Mouse (Mus musculus) stomach, postnatal 0 days (tissue): ENCODE data around the gene Pou2f3. TPM values are rescaled to one million over a fixed set of nuclear protein-coding genes. Genes with fewer than 3 reads are reported as not detected.

Experiments
- ATAC-seq: fragments of 200-750 bp; cut with Nextera tagmentation; 2 replicates; pipeline ENCODE4 v1.8.0; 2017; ENCODE audit not compliant: low FRiP score, low TSS enrichment
- DNase-seq: peaks from one replicate; pipeline ENCODE4 v3.0.0-alpha.2; 2016; ENCODE audit warnings: low spot score
- H3K27ac ChIP-seq: fragments of 300-500 bp; sonication (generic); replicated peaks from 2 replicates; pipeline ENCODE4 v1.5.1; 2014; ENCODE audit warnings: mild to moderate bottlenecking, control low read depth
- H3K27me3 ChIP-seq: fragments of 300-500 bp; sonication (generic); 2 replicates; pipeline ENCODE4 v1.6.1; 2014; ENCODE audit warnings: low read length; ENCODE audit not compliant: control insufficient read depth, insufficient read depth
- H3K36me3 ChIP-seq: fragments of 300-500 bp; sonication (generic); 2 replicates; pipeline ENCODE4 v1.6.1; 2014; ENCODE audit warnings: low read length, mixed read lengths; ENCODE audit not compliant: control insufficient read depth, insufficient read depth
- H3K4me1 ChIP-seq: fragments of 300-500 bp; sonication (generic); replicated peaks from 2 replicates; pipeline ENCODE4 v1.6.1; 2014; ENCODE audit warnings: antibody characterized with exemption; ENCODE audit not compliant: control insufficient read depth, insufficient read depth
- H3K4me2 ChIP-seq: fragments of 300-500 bp; sonication (generic); replicated peaks from 2 replicates; pipeline ENCODE4 v1.6.1; 2014; ENCODE audit warnings: low read depth, mild to moderate bottlenecking, control low read depth, moderate library complexity
- H3K4me3 ChIP-seq: fragments of 300-500 bp; sonication (generic); 2 replicates; pipeline ENCODE4 v1.5.1; 2014; ENCODE audit warnings: low read depth, low read length, control low read depth
- H3K9ac ChIP-seq: fragments of 300-500 bp; sonication (generic); 2 replicates; pipeline ENCODE4 v1.6.1; 2014; ENCODE audit warnings: mild to moderate bottlenecking, low read length, control low read depth, mixed read lengths
- H3K9me3 ChIP-seq: fragments of 300-500 bp; sonication (generic); 2 replicates; pipeline ENCODE4 v1.6.1; 2016; ENCODE audit warnings: low read length; ENCODE audit not compliant: control insufficient read depth
- CTCF ChIP-seq: IDR thresholded peaks from 2 replicates; pipeline ENCODE4 v1.5.1; 2016; ENCODE audit warnings: antibody characterized with exemption, low read depth, mild to moderate bottlenecking, moderate library complexity
- EP300 ChIP-seq: optimal IDR thresholded peaks from 2 replicates; pipeline ENCODE3; 2016; ENCODE audit warnings: antibody characterized with exemption
- WGBS: fragments of 180-500 bp; shearing (Covaris S2); extraction: QIAGEN DNeasy Blood & Tissue Kit; methylation state at CpG from one replicate; pipeline ENCODE4 v1.1.7; 2014; 5-methylcytosine and 5-hydroxymethylcytosine counted together
- polyA plus RNA-seq: library from polyadenylated mRNA; unstranded; fragments of >200 nt; fragmentation: Nextera tagmentation; extraction: Ambion mirVana; gene quantifications from 2 replicates; pipeline ENCODE4 v1.2.1, GENCODE M21; 2015

Pou2f3 gene
- polyA plus RNA-seq, 1 experiment from 2014 or later, result 1.7 TPM

DNA sequence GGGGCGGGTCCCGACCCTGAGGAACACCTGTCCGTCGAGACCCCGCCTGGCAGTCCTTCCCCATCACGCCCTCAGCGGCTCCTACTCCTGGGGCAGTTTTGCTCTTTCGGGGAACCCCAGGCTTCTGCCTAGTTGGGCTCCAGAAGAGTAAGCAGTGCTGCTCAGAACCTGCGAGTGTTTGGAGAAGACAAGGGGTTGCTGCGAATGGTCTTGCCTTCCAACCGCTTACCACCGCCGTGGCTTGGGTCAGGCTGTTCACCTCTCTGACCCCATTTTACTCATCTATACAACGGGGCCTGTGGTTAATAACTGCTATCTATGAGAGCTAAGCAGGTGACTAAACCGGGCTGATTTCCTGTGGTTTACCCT lies 4.2 kb downstream of the Pou2f3 start:
- no peaks in the 10 kb centered on the region for H3K36me3 ChIP-seq
- peak overlapping the region; percentile 38 for H3K4me3 ChIP-seq
- H3K27ac ChIP-seq, result no peak overlapping the region
- H3K4me1 ChIP-seq, result peaks cover 7% of the 10 kb centered on the region; the same call in 1 of the 2 replicates
- peak overlapping the region; percentile 70 for H3K4me2 ChIP-seq
- no peak for DNase-seq
- TF ChIP-seq EP300, result no peak
- ATAC-seq, result no peak; the same call in 1 of the 2 replicates
- H3K27me3 ChIP-seq, result 0 out of 2 replicates have a peak, but pooled peaks cover 5% of the 10 kb centered on the region
- 5% methylated on average over 15 of the region's 15 CpGs for WGBS
- H3K9me3 ChIP-seq, result no peaks in the 10 kb centered on the region
- no peak overlapping the region for H3K9ac ChIP-seq

DNA sequence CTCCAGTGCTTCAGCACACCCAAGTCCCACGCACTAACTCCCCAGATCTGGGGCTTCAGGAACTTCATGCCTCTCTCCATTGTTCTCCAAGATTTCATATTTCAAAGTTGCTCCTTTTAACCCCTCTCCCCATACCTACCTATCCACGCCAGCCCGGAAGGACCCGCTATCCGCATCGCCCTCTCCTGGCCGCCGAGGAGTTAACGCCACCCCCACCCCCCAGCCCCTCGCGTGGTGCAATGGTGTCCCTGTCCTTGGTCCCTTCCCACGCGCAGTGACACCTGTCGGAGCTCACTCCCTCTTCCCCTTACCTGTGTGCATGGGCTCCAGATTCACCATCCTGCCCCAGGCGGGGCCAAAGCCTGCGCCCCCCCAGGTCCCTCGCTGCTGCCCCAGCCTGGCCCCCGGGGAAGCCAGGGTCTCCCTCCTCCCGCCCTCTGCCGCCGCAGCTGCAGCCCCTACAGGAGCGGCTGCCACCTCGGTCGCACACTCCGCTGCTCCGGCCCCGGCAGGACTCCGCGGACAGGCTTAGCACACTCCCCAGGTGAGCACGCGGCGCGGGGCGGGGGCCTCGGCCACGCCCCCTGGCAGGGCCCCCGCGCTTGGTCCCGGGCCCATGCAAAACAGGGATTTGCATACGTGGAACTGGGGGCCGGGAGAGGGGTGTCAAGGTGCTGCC lies 4.7 kb downstream of the Pou2f3 start:
- H3K4me1 ChIP-seq, result peaks cover 6% of the 10 kb centered on the region; the same call in 1 of the 2 replicates
- DNase-seq (peak; percentile 32), ATAC-seq (peak; percentile 40)
- peak overlapping the region; percentile 70 for H3K4me2 ChIP-seq
- no peak for TF ChIP-seq EP300
- peak; percentile 59 for TF ChIP-seq CTCF
- WGBS, result 2% methylated on average over 40 of the region's 41 CpGs
- no peaks in the 10 kb centered on the region for H3K9me3 ChIP-seq
- no peaks in the 10 kb centered on the region for H3K36me3 ChIP-seq
- H3K27ac ChIP-seq, result no peak overlapping the region
- H3K27me3 ChIP-seq, result peaks cover 5% of the 10 kb centered on the region; the same call in 1 of the 2 replicates
- peak overlapping the region; percentile 38 for H3K4me3 ChIP-seq
- H3K9ac ChIP-seq, result 0 out of 2 replicates have a peak overlapping the region, but pooled peaks have one; percentile 8

- WGBS, result 24% methylated on average over 5 of the region's 5 CpGs
- ATAC-seq (no peak), DNase-seq (no peak)
- no peaks in the 10 kb centered on the region for H3K9me3 ChIP-seq
- H3K4me1 ChIP-seq, result no peaks in the 10 kb centered on the region
- no peak overlapping the region for H3K4me3 ChIP-seq
- no peak overlapping the region for H3K27ac ChIP-seq
- no peak overlapping the region for H3K9ac ChIP-seq
- H3K4me2 ChIP-seq, result no peak overlapping the region
- H3K27me3 ChIP-seq, result peaks cover 5% of the 10 kb centered on the region; the same call in 1 of the 2 replicates
- TF ChIP-seq EP300 (no peak), CTCF (no peak)
- no peaks in the 10 kb centered on the region for H3K36me3 ChIP-seq
Measured at GRCm38 (mm10) chr9:43200212-43200611, 10.0 kb downstream of the Pou2f3 start.

GRCm38 (mm10) chr9:43194001-43194400 lies 16.2 kb downstream of the Pou2f3 start:
- H3K27ac ChIP-seq, result no peak overlapping the region
- ATAC-seq, result no peak
- no peaks in the 10 kb centered on the region for H3K36me3 ChIP-seq
- TF ChIP-seq CTCF, result no peak
- no peak for TF ChIP-seq EP300
- no peaks in the 10 kb centered on the region for H3K4me1 ChIP-seq
- no peak overlapping the region for H3K9ac ChIP-seq
- no peaks in the 10 kb centered on the region for H3K9me3 ChIP-seq
- H3K4me3 ChIP-seq, result no peak overlapping the region
- no peaks in the 10 kb centered on the region for H3K27me3 ChIP-seq
- no peak for DNase-seq
- no peak overlapping the region for H3K4me2 ChIP-seq
- WGBS, result 44% methylated on average over 9 of the region's 9 CpGs

- no peaks in the 10 kb centered on the region for H3K36me3 ChIP-seq
- no peak for TF ChIP-seq CTCF
- no peak for TF ChIP-seq EP300
- DNase-seq (no peak), ATAC-seq (no peak)
- H3K4me2 ChIP-seq, result no peak overlapping the region
- H3K4me1 ChIP-seq, result no peaks in the 10 kb centered on the region
- H3K27ac ChIP-seq, result no peak overlapping the region
- no peak overlapping the region for H3K4me3 ChIP-seq
- no peaks in the 10 kb centered on the region for H3K27me3 ChIP-seq
- 48% methylated on average over 4 of the region's 4 CpGs for WGBS
- H3K9me3 ChIP-seq, result no peaks in the 10 kb centered on the region
- H3K9ac ChIP-seq, result no peak overlapping the region
Measured at GRCm38 (mm10) chr9:43191561-43191960, 18.6 kb downstream of the Pou2f3 start.

DNA sequence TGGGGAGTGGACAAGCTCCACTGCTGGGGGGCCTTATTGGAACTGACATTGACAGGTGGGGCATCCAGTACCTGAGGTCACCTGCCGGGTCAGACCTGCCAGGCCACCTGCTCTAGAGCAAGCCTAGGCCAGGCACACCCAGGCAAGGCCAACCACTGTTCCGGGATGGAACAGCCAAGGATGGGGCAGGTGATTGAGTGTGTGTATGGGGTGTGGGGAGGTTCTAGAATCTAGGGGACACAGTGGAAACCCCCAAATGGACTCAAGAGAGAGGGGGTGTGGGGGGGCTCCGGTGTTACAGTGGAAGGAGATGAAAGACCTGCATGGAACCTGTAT lies 21.2 kb downstream of the Pou2f3 start:
- no peak overlapping the region for H3K9ac ChIP-seq
- H3K4me3 ChIP-seq, result no peak overlapping the region
- no peak overlapping the region for H3K4me2 ChIP-seq
- H3K4me1 ChIP-seq, result no peaks in the 10 kb centered on the region
- no peak overlapping the region for H3K27ac ChIP-seq
- no peaks in the 10 kb centered on the region for H3K27me3 ChIP-seq
- DNase-seq, result no peak
- WGBS, result 66% methylated on average over 3 of the region's 3 CpGs
- H3K36me3 ChIP-seq, result no peaks in the 10 kb centered on the region
- TF ChIP-seq CTCF, result no peak
- TF ChIP-seq EP300, result no peak
- ATAC-seq, result no peak
- no peaks in the 10 kb centered on the region for H3K9me3 ChIP-seq
